Mouse (Mus musculus): ENCODE results near the gene Tmigd3. TPM values are rescaled to one million over a fixed set of nuclear protein-coding genes. Genes with fewer than 3 reads are reported as not detected.

Tmigd3 gene
- total RNA-seq, 2 experiments from 2014 or later: not detected

GRCm38 (mm10) chr3:105927561-105928194 is 57.0 kb downstream of the Tmigd3 start:
- intact Hi-C loops (cut with DNase I): no loop called here
- no peak for DNase-seq

DNA sequence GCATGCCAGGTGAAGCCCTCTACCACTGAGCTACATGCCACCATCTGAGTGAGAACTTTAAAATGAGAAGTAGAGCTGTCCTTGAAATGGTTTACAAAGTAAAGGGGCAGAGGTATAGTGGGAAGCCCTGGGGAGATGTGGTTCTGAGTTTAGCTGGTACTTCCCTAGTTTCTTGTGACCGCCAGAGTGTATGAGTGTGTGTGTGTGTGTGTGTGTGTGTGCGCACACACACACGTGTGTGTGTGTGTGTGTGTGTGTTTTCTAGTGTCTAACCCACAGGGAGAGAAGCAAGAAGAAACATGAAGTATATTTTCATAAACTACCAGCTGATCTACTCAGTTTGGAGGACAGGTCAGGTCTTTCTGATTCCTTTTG is 57.5 kb downstream of the Tmigd3 start:
- intact Hi-C loops (cut with DNase I): no loop called here
- DNase-seq: no peak

DNA sequence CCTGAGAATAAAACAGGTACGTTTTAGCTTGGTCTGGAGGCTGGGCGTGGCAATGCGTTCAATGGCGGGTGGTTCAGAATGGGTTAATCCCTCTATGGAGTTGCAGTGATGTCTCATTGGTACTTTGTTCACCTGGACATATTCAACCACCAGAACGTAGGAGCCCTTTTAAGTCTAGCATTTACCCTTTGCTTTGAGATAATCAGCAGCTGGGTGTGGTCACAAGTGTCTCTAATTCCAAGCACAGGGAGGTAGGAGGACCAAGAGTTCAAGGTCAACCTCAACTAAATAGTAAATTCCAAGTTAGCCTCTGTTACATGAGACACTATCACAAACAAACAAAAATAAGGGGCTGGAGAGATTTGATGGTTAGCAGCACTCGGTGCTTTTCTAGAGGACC is 58.1 kb downstream of the Tmigd3 start:
- no peak for DNase-seq
- intact Hi-C loops (cut with DNase I): no loop called here

GRCm38 (mm10) chr3:105929821-105930220 is 59.1 kb downstream of the Tmigd3 start:
- intact Hi-C loops (cut with DNase I): no loop called here
- no peak for DNase-seq

DNA sequence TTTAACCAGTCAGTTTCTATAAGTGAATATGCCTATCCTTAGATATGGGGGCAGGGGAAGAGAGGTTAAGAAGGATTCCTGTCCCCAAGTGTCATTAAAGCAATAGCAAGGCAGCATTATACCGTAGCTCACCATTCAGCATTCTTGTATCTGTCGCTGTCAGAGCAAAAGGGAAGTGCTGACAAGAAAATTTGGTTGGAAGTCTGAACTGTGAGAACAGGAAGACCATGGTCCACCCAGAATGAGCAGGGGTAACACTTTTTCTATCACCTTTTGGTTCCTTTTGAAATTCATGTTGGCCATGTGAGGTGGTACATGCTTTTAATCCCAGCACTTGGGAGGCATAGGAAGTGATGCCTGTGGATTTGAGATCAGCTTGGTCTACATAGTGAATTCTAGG is 60.4 kb downstream of the Tmigd3 start:
- DNase-seq: no peak
- intact Hi-C loops (cut with DNase I): no loop called here

DNA sequence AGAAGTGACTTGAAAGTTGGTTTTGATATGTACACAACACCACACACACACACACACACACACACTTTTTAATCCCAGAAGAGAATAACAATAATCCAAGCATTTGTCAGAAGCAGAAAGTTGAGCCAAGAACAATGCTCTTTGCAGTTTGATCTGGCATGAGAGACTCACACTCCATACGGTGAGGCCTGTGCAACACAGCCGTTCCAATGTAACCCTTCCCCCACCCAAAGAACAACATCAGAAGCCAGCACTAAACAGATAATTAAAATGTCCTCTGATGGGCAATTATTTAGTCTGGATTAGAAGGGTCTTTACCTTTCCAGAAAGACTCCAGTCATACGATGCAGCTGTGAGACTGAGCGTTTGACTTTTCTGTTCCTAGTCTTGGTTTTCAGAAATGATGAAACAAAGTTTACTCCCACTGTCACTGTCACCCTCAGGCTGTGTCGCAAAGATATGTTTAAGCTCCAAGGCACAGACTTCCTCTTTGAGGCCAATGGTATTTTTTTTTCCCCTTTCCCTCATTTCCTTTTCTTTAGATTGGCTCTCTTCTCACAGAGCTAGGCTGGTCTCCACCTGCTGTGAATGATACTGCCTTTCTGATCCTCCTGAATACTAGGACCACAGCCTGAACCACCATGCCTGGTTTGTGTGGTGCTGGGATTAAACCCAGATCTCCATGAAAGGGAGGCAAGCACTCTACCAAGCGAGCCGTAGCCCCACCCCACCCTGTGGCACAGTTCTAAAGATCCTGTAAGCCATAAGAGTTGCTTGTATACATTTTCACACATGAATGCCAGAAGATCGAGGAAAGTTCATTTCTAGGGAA is 61.8 kb downstream of the Tmigd3 start, which contains the start of gene I830077J02Rik:
Gene I830077J02Rik (minus strand): TSS at position 425 of the 832 bp plus-strand sequence.
- DNase-seq: no peak
- intact Hi-C loops (cut with DNase I): no loop called here

GRCm38 (mm10) chr3:105933926-105934325 is 63.2 kb downstream of the Tmigd3 start:
- no peak for DNase-seq
- intact Hi-C loops (cut with DNase I): no loop called here

DNA sequence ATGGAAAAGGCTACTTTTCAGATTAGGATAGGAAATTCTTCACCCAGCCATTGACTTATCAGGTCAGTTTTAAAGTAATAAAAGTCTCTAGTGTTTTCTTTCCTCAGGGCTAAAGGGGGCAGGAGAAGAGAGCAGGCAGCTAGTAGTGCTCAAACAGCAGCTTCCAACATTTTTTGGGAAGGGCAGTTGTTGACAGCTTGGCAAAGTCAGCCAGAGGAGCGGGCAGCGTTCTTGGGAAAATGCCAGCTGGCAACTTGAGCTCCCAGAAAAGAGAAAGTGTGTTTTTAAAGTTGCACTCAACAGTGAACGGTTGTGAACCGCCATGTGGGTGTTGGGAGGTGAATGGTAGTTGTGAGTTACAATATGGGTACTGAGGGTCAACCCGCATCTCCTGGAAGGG is 64.3 kb downstream of the Tmigd3 start:
- intact Hi-C loops (cut with DNase I): no loop called here
- peak; percentile 29 for DNase-seq

DNA sequence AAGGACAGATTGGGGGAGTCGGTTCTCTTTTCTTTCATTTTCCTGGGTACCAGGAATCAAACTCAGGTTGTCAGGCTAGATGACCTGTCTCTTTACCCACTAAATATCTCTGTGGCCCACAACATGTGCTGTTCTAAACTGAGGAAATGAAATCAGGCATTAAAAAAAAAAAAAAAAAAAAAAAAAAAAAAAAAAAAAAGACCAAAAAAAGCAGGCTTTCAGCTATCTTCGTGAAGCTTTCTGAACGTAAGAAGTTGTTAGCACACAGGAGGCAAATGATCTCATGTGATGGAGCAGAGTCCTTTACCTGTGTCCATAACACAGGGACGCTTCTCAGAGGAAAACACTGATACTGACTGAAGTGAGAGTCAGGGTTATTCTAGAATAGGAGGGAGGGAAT is 65.4 kb downstream of the Tmigd3 start:
- no peak for DNase-seq
- intact Hi-C loops (cut with DNase I): no loop called here

- no peak for DNase-seq
- intact Hi-C loops (cut with DNase I): no loop called here
Measured at GRCm38 (mm10) chr3:105951348-105951747, 80.6 kb downstream of the Tmigd3 start.

GRCm38 (mm10) chr3:105957235-105957634 is 86.5 kb downstream of the Tmigd3 start:
- intact Hi-C loops (cut with DNase I): no loop called here
- no peak for DNase-seq

DNA sequence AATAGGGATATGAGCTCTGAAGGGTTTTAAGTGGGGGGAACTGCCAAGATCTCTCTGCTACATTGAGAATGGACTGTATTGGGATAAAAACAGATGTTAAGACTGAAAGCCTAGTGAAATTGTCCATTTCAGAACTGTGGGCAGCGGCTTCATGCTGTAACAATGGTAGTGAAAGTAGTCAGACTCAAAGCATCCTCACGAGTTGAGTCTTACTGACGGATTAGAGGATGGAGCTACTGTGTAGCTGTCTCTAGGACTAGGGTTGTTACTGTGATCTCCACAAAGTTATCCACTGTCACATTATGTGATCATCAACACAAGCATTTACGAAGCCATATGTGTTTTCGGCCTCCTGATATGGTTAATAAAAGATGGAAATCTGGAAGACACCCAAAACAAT is 87.5 kb downstream of the Tmigd3 start:
- intact Hi-C loops (cut with DNase I): no loop called here
- DNase-seq: no peak

GRCm38 (mm10) chr3:105958974-105959580 is 88.4 kb downstream of the Tmigd3 start, which contains the start of gene Wdr77:
TSS of gene Wdr77 (plus strand) at chr3:105959369.
- DNase-seq: peak; percentile 97
- intact Hi-C loops (cut with DNase I): no loop called here

DNA sequence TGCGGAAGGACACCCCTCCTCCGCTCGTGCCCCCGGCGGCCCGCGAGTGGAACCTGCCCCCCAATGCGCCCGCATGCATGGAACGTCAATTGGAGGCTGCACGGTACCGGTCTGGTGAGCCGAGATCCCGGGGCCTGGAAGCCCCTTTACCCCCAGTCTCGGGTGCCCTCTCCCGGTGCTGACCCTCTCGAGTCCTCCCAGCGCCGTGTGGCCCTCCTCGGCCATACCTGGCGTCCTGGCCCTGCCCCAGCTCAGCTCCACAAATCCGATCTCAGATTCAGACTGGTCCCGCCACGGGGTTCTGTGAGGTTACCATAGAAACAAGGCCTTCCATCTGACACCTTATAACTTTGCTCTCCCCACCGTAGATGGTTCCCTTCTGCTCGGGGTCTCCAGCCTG is 88.9 kb downstream of the Tmigd3 start:
- DNase-seq: peak; percentile 62
- intact Hi-C loops (cut with DNase I): no loop called here

GRCm38 (mm10) chr3:105959999-105960398 is 89.3 kb downstream of the Tmigd3 start, which contains the start of gene Atp5f1:
TSS of gene Atp5f1 (minus strand) at chr3:105960099.
- intact Hi-C loops (cut with DNase I): no loop called here
- no peak for DNase-seq

DNA sequence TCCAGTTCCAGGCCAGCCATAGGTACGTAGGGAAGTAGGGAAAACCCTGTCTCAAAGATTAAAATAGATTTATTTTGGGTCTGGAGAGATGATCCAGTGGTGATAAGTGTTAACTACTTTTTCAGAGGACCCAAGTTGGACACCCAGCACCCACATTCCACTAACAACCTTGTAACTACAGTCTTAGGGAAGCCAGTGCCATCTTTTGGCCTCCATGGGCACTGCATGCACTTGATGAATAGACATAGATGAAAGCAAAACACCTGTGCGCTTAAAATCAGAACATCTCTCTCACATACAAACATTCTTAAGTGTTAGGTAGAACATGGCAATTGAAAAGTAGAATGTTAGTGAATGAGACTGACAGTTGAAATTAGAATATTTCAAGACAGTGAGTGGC is 90.0 kb downstream of the Tmigd3 start:
- DNase-seq: no peak
- intact Hi-C loops (cut with DNase I): no loop called here

GRCm38 (mm10) chr3:105971831-105972446 is 101.2 kb downstream of the Tmigd3 start:
- intact Hi-C loops (cut with DNase I): no loop called here
- DNase-seq: no peak

GRCm38 (mm10) chr3:105973411-105973810 is 102.7 kb downstream of the Tmigd3 start, which contains the start of gene Ovgp1:
TSS of gene Ovgp1 (plus strand) at chr3:105973711.
- intact Hi-C loops (cut with DNase I): no loop called here

More at GRCm38 (mm10) chr3:105973411-105973810, 102.7 kb downstream of the Tmigd3 start, which contains the start of gene Ovgp1:
- no peak for DNase-seq
